Mouse (Mus musculus): Measurements from ENCODE around the gene Clhc1.

DNA sequence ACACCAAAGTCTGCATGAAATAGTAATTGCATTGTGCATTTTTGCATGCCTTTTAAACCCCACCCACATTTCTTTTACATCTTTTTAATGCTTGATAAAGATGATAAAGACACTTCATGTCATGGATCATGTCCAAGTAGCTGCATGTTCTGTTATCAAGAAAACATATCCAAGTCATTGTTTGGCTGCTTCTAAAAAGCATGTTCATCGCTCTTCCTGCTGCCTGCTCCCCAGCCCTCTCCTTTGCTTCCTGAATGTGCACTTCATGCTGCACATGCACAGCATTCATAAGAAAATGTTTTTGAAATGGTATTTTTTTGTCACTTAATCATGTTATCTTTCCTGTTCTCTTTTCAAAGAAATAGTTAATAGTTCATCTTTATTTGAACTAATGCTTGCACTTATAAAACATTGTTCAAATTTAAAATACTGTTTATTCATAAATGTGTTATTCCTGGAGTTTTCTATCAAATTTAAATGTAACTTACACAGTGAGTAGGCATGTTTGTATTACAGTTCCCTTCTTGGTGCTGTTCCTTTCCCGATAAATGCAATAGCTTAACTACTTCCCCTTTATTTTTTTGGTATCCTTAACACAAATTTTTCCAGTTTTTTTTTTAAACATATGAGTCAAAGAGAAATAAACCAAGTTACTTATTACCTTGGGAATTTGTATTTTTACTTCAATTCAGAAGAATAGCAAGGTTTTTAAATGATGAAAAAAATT lies 42.7 kb upstream of the Clhc1 start:
- TF ChIP-seq GATA1 (IDR thresholded peaks at IDR 0.05; ENCODE audit: borderline replicate concordance, low read length) (no peak), FLI1 (IDR thresholded peaks at IDR 0.05; ENCODE audit: low read length) (no peak)
